Mouse (Mus musculus) adipocyte (in vitro differentiated cells): ENCODE data around the gene Cytl1.
A peak's percentile ranks its signal among the peaks of the same experiment; 100 is the strongest.

Experiments used
- DNase-seq: peaks from one replicate; pipeline ENCODE4 v3.0.0-alpha.2; 2016; ENCODE audit warnings: low spot score

Gene Cytl1

GRCm38 (mm10) chr5:37770870-37771269, 35.6 kb downstream of the Cytl1 start:
- no peak for DNase-seq

GRCm38 (mm10) chr5:37774011-37774410, 38.7 kb downstream of the Cytl1 start:
- no peak for DNase-seq

- peak; percentile 23 for DNase-seq
Observed at GRCm38 (mm10) chr5:37775681-37776080, 40.4 kb downstream of the Cytl1 start.

- no peak for DNase-seq
Observed at GRCm38 (mm10) chr5:37783306-37783705, 48.0 kb downstream of the Cytl1 start.

DNA sequence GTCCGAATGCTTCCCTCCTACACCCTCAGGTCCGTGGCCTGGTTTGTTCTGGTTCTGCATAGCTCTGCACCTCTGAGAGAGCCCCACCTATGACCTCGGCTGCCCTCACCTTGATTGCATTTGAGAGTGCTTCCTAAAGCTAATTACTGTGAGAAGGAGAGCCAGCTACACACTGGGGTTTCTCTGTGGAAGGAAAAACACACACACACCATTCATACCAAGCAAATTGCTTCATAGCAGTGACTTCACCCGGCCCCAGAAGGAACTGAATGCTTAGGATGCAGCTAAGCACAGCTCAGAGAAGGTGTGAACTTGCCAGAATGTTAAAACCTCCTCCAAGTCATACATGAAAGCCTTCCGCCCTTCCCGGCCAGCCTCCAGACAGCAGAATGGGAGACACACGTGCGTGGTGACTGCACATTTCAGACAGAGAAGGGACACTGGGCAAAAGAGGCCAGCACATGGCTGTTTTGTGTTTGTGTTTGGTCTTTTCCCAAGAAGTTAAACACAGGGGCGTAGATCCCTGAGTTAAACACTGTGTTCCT, 49.6 kb downstream of the Cytl1 start:
- DNase-seq = no peak
